Mouse (Mus musculus) stomach, embryonic 14.5 days (tissue): ENCODE measurements around the gene Ttc7b. TPM values are rescaled to one million over a fixed set of nuclear protein-coding genes. Genes with fewer than 3 reads are reported as not detected.

Source experiments
- ATAC-seq: fragments of 200-750 bp; cut with Nextera tagmentation; 2 replicates; pipeline ENCODE4 v1.8.0; 2017; ENCODE audit warnings: low read depth, moderate TSS enrichment; ENCODE audit not compliant: insufficient number of reproducible peaks, insufficient read depth, low FRiP score
- H3K27ac ChIP-seq: fragments of 300-500 bp; sonication (generic); 2 replicates; pipeline ENCODE4 v1.5.1; 2014; ENCODE audit warnings: mild to moderate bottlenecking, low read length, moderate library complexity, mixed read lengths
- H3K27me3 ChIP-seq: fragments of 300-500 bp; sonication (generic); 2 replicates; pipeline ENCODE4 v1.6.1; 2014; ENCODE audit warnings: low read length, control low read depth, mixed read lengths; ENCODE audit not compliant: control insufficient read depth, insufficient read depth
- H3K36me3 ChIP-seq: fragments of 300-500 bp; sonication (generic); 2 replicates; pipeline ENCODE4 v1.6.1; 2014; ENCODE audit warnings: mild to moderate bottlenecking, control low read depth, low read length, moderate library complexity, mixed read lengths; ENCODE audit not compliant: control insufficient read depth, insufficient read depth
- H3K4me1 ChIP-seq: fragments of 300-500 bp; sonication (generic); 2 replicates; pipeline ENCODE4 v1.6.1; 2014; ENCODE audit warnings: low read length, control low read depth, mixed read lengths; ENCODE audit not compliant: control insufficient read depth, insufficient read depth
- H3K4me2 ChIP-seq: fragments of 300-500 bp; sonication (generic); replicated peaks from 2 replicates; pipeline ENCODE4 v1.6.1; 2014; ENCODE audit warnings: low read depth, low read length, control low read depth
- H3K4me3 ChIP-seq: fragments of 300-500 bp; sonication (generic); 2 replicates; pipeline ENCODE4 v1.5.1; 2014; ENCODE audit warnings: low read depth, low read length, control low read depth
- H3K9ac ChIP-seq: fragments of 300-500 bp; sonication (generic); replicated peaks from 2 replicates; pipeline ENCODE4 v1.6.1; 2014; ENCODE audit warnings: low read depth, mild to moderate bottlenecking, control low read depth, low read length, moderate library complexity, mixed read lengths
- H3K9me3 ChIP-seq: fragments of 300-500 bp; sonication (generic); 2 replicates; pipeline ENCODE4 v1.6.1; 2016; ENCODE audit warnings: low read depth, low read length, control low read depth; ENCODE audit not compliant: control insufficient read depth
- WGBS: fragments of 180-500 bp; shearing (Covaris S2); extraction: QIAGEN DNeasy Blood & Tissue Kit; methylation state at CpG from one replicate; pipeline ENCODE4 v1.1.7; 2014; 5-methylcytosine and 5-hydroxymethylcytosine counted together
- polyA plus RNA-seq: library from polyadenylated mRNA; unstranded; fragments of >200 nt; fragmentation: Nextera tagmentation; extraction: Ambion mirVana; gene quantifications from 2 replicates; pipeline ENCODE4 v1.2.1, GENCODE M21; 2014

Gene Ttc7b
- polyA plus RNA-seq, 1 experiment from 2014 or later: 6.4 TPM

- Histone ChIP-seq H3K36me3 (peaks cover 5% of the 10 kb centered on the region; the same call in 1 of the 2 replicates), H3K9me3 (no peaks in the 10 kb centered on the region), H3K27me3 (no peaks in the 10 kb centered on the region), H3K9ac (no peak overlapping the region), H3K4me2 (no peak overlapping the region), H3K4me3 (no peak overlapping the region), H3K27ac (no peak overlapping the region), H3K4me1 (no peaks in the 10 kb centered on the region)
- 81% methylated on average over 4 of the region's 4 CpGs for WGBS
- no peak for ATAC-seq
Observed at GRCm38 (mm10) chr12:100321545-100321944, 199.1 kb downstream of the Ttc7b start.

- H3K36me3 ChIP-seq: no peaks in the 10 kb centered on the region; the same call in 1 of the 2 replicates
- no peak overlapping the region for H3K9ac ChIP-seq
- no peaks in the 10 kb centered on the region for H3K9me3 ChIP-seq
- H3K4me3 ChIP-seq: no peak overlapping the region
- H3K4me2 ChIP-seq: no peak overlapping the region
- no peaks in the 10 kb centered on the region for H3K4me1 ChIP-seq
- ATAC-seq: no peak
- H3K27me3 ChIP-seq: no peaks in the 10 kb centered on the region
- H3K27ac ChIP-seq: no peak overlapping the region
- 87% methylated on average over 4 of the region's 4 CpGs for WGBS
Observed at GRCm38 (mm10) chr12:100319746-100320145, 200.9 kb downstream of the Ttc7b start.

- WGBS: 76% methylated on average over 3 of the region's 3 CpGs
- H3K27ac ChIP-seq: no peak overlapping the region
- no peaks in the 10 kb centered on the region for H3K4me1 ChIP-seq
- no peaks in the 10 kb centered on the region for H3K27me3 ChIP-seq
- no peaks in the 10 kb centered on the region; the same call in 1 of the 2 replicates for H3K36me3 ChIP-seq
- ATAC-seq: no peak
- no peak overlapping the region for H3K4me3 ChIP-seq
- no peak overlapping the region for H3K9ac ChIP-seq
- no peak overlapping the region for H3K4me2 ChIP-seq
- H3K9me3 ChIP-seq: no peaks in the 10 kb centered on the region
Observed at GRCm38 (mm10) chr12:100317936-100318335, 202.7 kb downstream of the Ttc7b start.

- no peaks in the 10 kb centered on the region; the same call in 1 of the 2 replicates for H3K36me3 ChIP-seq
- no peaks in the 10 kb centered on the region for H3K9me3 ChIP-seq
- no peak overlapping the region for H3K4me3 ChIP-seq
- WGBS: 83% methylated on average over 9 of the region's 9 CpGs
- H3K4me2 ChIP-seq: no peak overlapping the region
- no peaks in the 10 kb centered on the region for H3K4me1 ChIP-seq
- no peaks in the 10 kb centered on the region for H3K27me3 ChIP-seq
- H3K27ac ChIP-seq: no peak overlapping the region
- no peak overlapping the region for H3K9ac ChIP-seq
- no peak for ATAC-seq
Observed at GRCm38 (mm10) chr12:100316094-100316493, 204.5 kb downstream of the Ttc7b start.

- 73% methylated on average over 8 of the region's 8 CpGs for WGBS
- H3K27ac ChIP-seq: no peak overlapping the region
Observed at GRCm38 (mm10) chr12:100315119-100315885, 205.3 kb downstream of the Ttc7b start.

GRCm38 (mm10) chr12:100313785-100314375 is 206.7 kb downstream of the Ttc7b start:
- ATAC-seq: no peak

More at GRCm38 (mm10) chr12:100315119-100315885, 205.3 kb downstream of the Ttc7b start:
- no peaks in the 10 kb centered on the region; the same call in 1 of the 2 replicates for H3K36me3 ChIP-seq
- no peak overlapping the region for H3K4me2 ChIP-seq
- H3K9me3 ChIP-seq: no peaks in the 10 kb centered on the region
- no peak overlapping the region for H3K9ac ChIP-seq
- ATAC-seq: no peak
- H3K27me3 ChIP-seq: no peaks in the 10 kb centered on the region
- H3K4me1 ChIP-seq: no peaks in the 10 kb centered on the region
- no peak overlapping the region for H3K4me3 ChIP-seq

GRCm38 (mm10) chr12:100313209-100313608 is 207.4 kb downstream of the Ttc7b start:
- no peak for ATAC-seq
- WGBS: 62% methylated on average over 6 of the region's 6 CpGs

More at GRCm38 (mm10) chr12:100313785-100314375, 206.7 kb downstream of the Ttc7b start:
- Histone ChIP-seq H3K9ac (no peak overlapping the region), H3K9me3 (no peaks in the 10 kb centered on the region), H3K4me2 (no peak overlapping the region), H3K27me3 (no peaks in the 10 kb centered on the region), H3K4me3 (no peak overlapping the region), H3K36me3 (no peaks in the 10 kb centered on the region; the same call in 1 of the 2 replicates), H3K27ac (no peak overlapping the region; the same call in 1 of the 2 replicates), H3K4me1 (no peaks in the 10 kb centered on the region)
- 45% methylated on average over 12 of the region's 12 CpGs for WGBS

GRCm38 (mm10) chr12:100310471-100311392 is 209.9 kb downstream of the Ttc7b start:
- H3K36me3 ChIP-seq: no peaks in the 10 kb centered on the region
- no peak overlapping the region for H3K27ac ChIP-seq
- H3K27me3 ChIP-seq: no peaks in the 10 kb centered on the region
- H3K9ac ChIP-seq: no peak overlapping the region
- ATAC-seq: no peak
- H3K4me1 ChIP-seq: 0 out of 2 replicates have a peak, but pooled peaks cover 8% of the 10 kb centered on the region
- H3K4me2 ChIP-seq: no peak overlapping the region
- H3K9me3 ChIP-seq: no peaks in the 10 kb centered on the region
- WGBS: 61% methylated on average over 6 of the region's 6 CpGs
- H3K4me3 ChIP-seq: no peak overlapping the region

More at GRCm38 (mm10) chr12:100313209-100313608, 207.4 kb downstream of the Ttc7b start:
- H3K9me3 ChIP-seq: no peaks in the 10 kb centered on the region
- no peaks in the 10 kb centered on the region; the same call in 1 of the 2 replicates for H3K36me3 ChIP-seq
- no peak overlapping the region for H3K4me3 ChIP-seq
- no peak overlapping the region for H3K27ac ChIP-seq
- no peak overlapping the region for H3K4me2 ChIP-seq
- no peaks in the 10 kb centered on the region for H3K27me3 ChIP-seq
- H3K4me1 ChIP-seq: no peaks in the 10 kb centered on the region
- H3K9ac ChIP-seq: no peak overlapping the region
